In the genomic region with DNA sequence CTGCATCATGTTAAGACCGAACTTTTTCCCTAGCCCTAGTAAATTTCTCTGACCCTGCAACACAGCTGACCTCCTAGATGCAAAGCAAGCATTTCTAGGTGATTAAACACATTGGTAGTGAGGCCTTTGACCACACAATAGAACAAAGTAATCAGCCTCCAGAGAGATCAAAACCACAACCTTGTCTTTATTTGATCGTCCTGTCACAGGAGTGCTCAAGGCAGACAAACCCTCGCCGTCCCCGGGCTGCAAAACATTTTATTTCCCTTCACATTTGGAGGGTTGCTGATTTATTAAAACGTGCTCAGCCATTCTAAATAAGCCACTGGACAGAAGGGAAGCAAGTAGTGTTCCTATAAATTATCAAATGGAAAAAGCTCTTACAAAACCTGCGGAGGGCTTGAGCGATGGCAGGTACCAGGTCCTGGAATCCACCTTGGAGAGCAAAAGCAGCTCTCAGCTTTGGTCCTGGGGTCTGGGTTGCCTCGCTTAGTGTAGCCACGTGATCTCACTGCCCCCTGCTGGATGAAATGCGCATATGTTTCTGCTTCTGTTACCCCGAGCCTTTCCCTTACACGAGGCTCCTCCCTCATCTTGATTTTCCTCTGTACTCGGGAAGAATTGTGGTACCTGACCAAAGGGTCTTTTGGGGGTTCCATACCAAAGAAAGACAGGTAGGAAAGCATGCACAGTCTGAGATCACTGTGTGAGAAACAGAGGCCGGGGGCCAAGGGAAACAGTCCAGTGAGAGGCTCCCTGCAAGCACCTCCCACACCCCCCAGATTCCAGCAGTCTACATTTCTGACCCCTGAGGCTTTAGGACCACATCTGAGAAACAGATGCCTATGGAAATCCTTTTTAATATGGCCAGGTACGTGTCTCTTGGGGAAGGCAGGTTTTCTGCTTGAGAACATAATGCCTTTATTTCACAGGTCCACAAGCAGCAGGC, we compare ENCODE assay signal across 8 mouse cellular contexts.
DNase-seq lines count a peak whose midpoint lies in the region; ATAC-seq and TF ChIP-seq lines count a peak whose summit lies in the region.

No protein-coding gene starts in this region.

- DNase-seq in MN1 (ENCODE audit: low spot score): peak; percentile 84
- peak; percentile 30 for DNase-seq in cerebellum, adult 9-11 months
- peak; percentile 66 to 84 for DNase-seq in frontal cortex, postnatal 14 days (ENCODE audit: low spot score in 2 of 2)
- DNase-seq in layer of hippocampus, postnatal 10 days (ENCODE audit: low spot score in 2 of 2): peak; percentile 86 to 89
- DNase-seq in lung, postnatal 0 days (ENCODE audit: low spot score): peak; percentile 78
- peak; percentile 88 for DNase-seq in retina, postnatal 1 day
- peak; percentile 81 for DNase-seq in urinary bladder, postnatal 14 days (ENCODE audit: low spot score)

- H3K27me3 ChIP-seq in hindbrain, embryonic 12.5 days: no peaks in the 10 kb centered on the region
- no peaks in the 10 kb centered on the region for H3K27me3 ChIP-seq in lung, postnatal 0 days (replicated peaks; ENCODE audit: insufficient read depth, low read length)

- peak; percentile 97 for TF ChIP-seq CTCF in lung, postnatal 0 days (IDR thresholded peaks at IDR 0.05)

- H3K4me2 ChIP-seq in hindbrain, embryonic 12.5 days (replicated peaks): peak overlapping the region; percentile 43
- H3K4me2 ChIP-seq in lung, postnatal 0 days (replicated peaks; ENCODE audit: low read depth, low read length): 0 out of 2 replicates have a peak overlapping the region, but pooled peaks have one; percentile 20

- H3K9ac ChIP-seq in hindbrain, embryonic 12.5 days: peak overlapping the region; percentile 23; the same call in 1 of the 2 replicates
- H3K9ac ChIP-seq in lung, postnatal 0 days (replicated peaks; ENCODE audit: low read depth): no peak overlapping the region

- WGBS in hindbrain, embryonic 12.5 days: 16% methylated on average over 16 of the region's 16 CpGs
- WGBS in lung, postnatal 0 days: 17% methylated on average over 16 of the region's 16 CpGs

- 0 out of 2 replicates have a peak overlapping the region, but pooled peaks have one; percentile 10 for H3K4me3 ChIP-seq in hindbrain, embryonic 12.5 days
- no peak overlapping the region for H3K4me3 ChIP-seq in lung, postnatal 0 days (ENCODE audit: low read depth, low read length)

- ATAC-seq in hindbrain, embryonic 12.5 days (ENCODE audit: low FRiP score): peak; percentile 96
- ATAC-seq in lung, postnatal 0 days: peak; percentile 85

- no peak overlapping the region for H3K27ac ChIP-seq in hindbrain, embryonic 12.5 days
- H3K27ac ChIP-seq in lung, postnatal 0 days (ENCODE audit: low read length): no peak overlapping the region

- TF ChIP-seq EP300 in lung, postnatal 0 days (IDR thresholded peaks at IDR 0.05): no peak

- H3K4me1 ChIP-seq in hindbrain, embryonic 12.5 days: peaks cover 6% of the 10 kb centered on the region
- 0 out of 2 replicates have a peak, but pooled peaks cover 3% of the 10 kb centered on the region for H3K4me1 ChIP-seq in lung, postnatal 0 days (ENCODE audit: insufficient read depth, low read depth, low read length)

- no peaks in the 10 kb centered on the region for H3K9me3 ChIP-seq in hindbrain, embryonic 12.5 days (replicated peaks)
- H3K9me3 ChIP-seq in lung, postnatal 0 days (ENCODE audit: low read length): no peaks in the 10 kb centered on the region

- no peaks in the 10 kb centered on the region for H3K36me3 ChIP-seq in hindbrain, embryonic 12.5 days
- H3K36me3 ChIP-seq in lung, postnatal 0 days (ENCODE audit: insufficient read depth, low read length): no peaks in the 10 kb centered on the region

Comparison
In these comparisons a context has a peak if more than half of its experiments do, and no peak if none do; other contexts are left out.
1. DNase-seq: peak in every context shown above with its lines; median percentile 88 in retina, postnatal 1 day; 88 in layer of hippocampus, postnatal 10 days; 84 in MN1; 81 in urinary bladder, postnatal 14 days; 78 in lung, postnatal 0 days; 75 in frontal cortex, postnatal 14 days; 30 in cerebellum, adult 9-11 months.